Mouse (Mus musculus) spleen, adult 2 months (tissue): ENCODE data around the gene Usp37.

Experiments used
- CTCF ChIP-seq: fragments of 200-500 bp; IDR thresholded peaks from 2 replicates; pipeline ENCODE4 v1.5.1; 2011; ENCODE audit warnings: mild to moderate bottlenecking, inconsistent platforms; ENCODE audit not compliant: insufficient read depth, insufficient read length, insufficient replicate concordance; ENCODE audit errors: extremely low read depth
- POLR2A ChIP-seq: fragments of 200-500 bp; IDR thresholded peaks from 2 replicates; pipeline ENCODE4 v1.6.1; 2011; ENCODE audit warnings: low read depth, low read length, inconsistent platforms

- TF ChIP-seq CTCF (no peak), POLR2A (no peak)
These were observed 118.2 kb downstream of the Usp37 start for GRCm38 (mm10) chr1:74425845-74426244.
